Mouse (Mus musculus) liver, embryonic 14.5 days (tissue): ENCODE data around the gene Taf1c.

Experiments used
- CTCF ChIP-seq: IDR thresholded peaks from 2 replicates; pipeline ENCODE4 v1.5.1; 2016; ENCODE audit warnings: antibody characterized with exemption, low read depth, control low read depth
- EP300 ChIP-seq: IDR thresholded peaks from 2 replicates; pipeline ENCODE4 v1.6.1; 2016; ENCODE audit warnings: antibody characterized with exemption, low read depth

GRCm38 (mm10) chr8:119617586-119617985 is 12.6 kb upstream of the Taf1c start:
- TF ChIP-seq CTCF (no peak), EP300 (no peak)
